Mouse (Mus musculus) olfactory bulb, adult 2 months (tissue): ENCODE measurements around the gene Iqsec3. TPM values are rescaled to one million over a fixed set of nuclear protein-coding genes. Genes with fewer than 3 reads are reported as not detected.

ENCODE experiments used
- H3K27ac ChIP-seq: fragments of 200-500 bp; 2 replicates; pipeline ENCODE4 v1.5.1; 2012; ENCODE audit warnings: low read depth, low read length; ENCODE audit not compliant: insufficient read depth
- H3K4me1 ChIP-seq: fragments of 200-500 bp; 2 replicates; pipeline ENCODE4 v1.6.1; 2012; ENCODE audit warnings: low read length; ENCODE audit not compliant: control insufficient read depth, insufficient read depth
- H3K4me3 ChIP-seq: fragments of 200-500 bp; 2 replicates; pipeline ENCODE4 v1.5.1; 2012; ENCODE audit warnings: mild to moderate bottlenecking, low read depth, low read length, moderate library complexity; ENCODE audit not compliant: insufficient read depth
- CTCF ChIP-seq: fragments of 200-500 bp; IDR thresholded peaks from 2 replicates; pipeline ENCODE4 v1.5.1; 2012; ENCODE audit warnings: low read depth, mild to moderate bottlenecking, low read length, moderate library complexity; ENCODE audit not compliant: insufficient read depth
- POLR2A ChIP-seq: fragments of 200-500 bp; IDR thresholded peaks from 2 replicates; pipeline ENCODE4 v1.6.1; 2012; ENCODE audit warnings: mild to moderate bottlenecking, low read depth, low read length, moderate library complexity; ENCODE audit not compliant: insufficient read depth
- WGBS: fragments of 180-500 bp; shearing (Covaris S2); methylation state at CpG from one replicate; pipeline ENCODE4 v1.1.7; 2018; 5-methylcytosine and 5-hydroxymethylcytosine counted together
- polyA plus RNA-seq: library from polyadenylated mRNA; stranded (reverse); fragments of >200 nt; gene quantifications from 2 replicates; pipeline ENCODE4 v1.2.4, GENCODE M21; 2012; ENCODE audit warnings: low replicate concordance; ENCODE audit not compliant: missing spikeins, insufficient read depth, insufficient read length

Gene Iqsec3
- polyA plus RNA-seq, 1 experiment = not detected

GRCm38 (mm10) chr6:121499856-121500255 is 26.4 kb upstream of the Iqsec3 start:
- TF ChIP-seq POLR2A = no peak
- no peak for TF ChIP-seq CTCF
- Histone ChIP-seq H3K27ac (no peak overlapping the region), H3K4me3 (no peak overlapping the region), H3K4me1 (peaks cover 4% of the 10 kb centered on the region; the same call in 1 of the 2 replicates)
- WGBS = 63% methylated on average over 3 of the region's 3 CpGs

GRCm38 (mm10) chr6:121498819-121499535 is 25.5 kb upstream of the Iqsec3 start:
- peaks cover 4% of the 10 kb centered on the region; the same call in 1 of the 2 replicates for H3K4me1 ChIP-seq
- TF ChIP-seq CTCF (no peak), POLR2A (no peak)
- H3K4me3 ChIP-seq = no peak overlapping the region
- peak overlapping the region; percentile 20; the same call in 1 of the 2 replicates for H3K27ac ChIP-seq
- 36% methylated on average over 9 of the region's 9 CpGs for WGBS

DNA sequence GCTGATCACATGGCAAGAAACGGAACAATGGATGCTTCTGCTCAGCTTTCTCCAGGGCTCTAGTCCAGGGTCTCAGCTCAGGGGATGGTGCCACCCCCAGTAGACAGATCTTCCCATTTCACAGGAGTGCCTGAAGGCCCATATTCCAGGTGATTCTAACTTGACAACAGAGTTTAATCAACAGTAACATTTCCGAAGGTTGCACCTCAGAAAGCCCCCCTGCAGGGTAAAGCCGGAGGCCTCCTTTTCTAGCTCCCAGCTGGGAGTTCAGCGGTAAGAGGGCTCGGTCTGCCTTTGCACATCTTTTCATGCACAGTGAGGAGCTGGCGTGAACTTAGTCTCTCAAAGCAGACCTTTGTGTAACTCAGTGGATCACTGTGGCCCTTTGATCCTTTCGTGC is 22.1 kb upstream of the Iqsec3 start:
- no peak for TF ChIP-seq CTCF
- no peak for TF ChIP-seq POLR2A
- 61% methylated on average over 7 of the region's 7 CpGs for WGBS

DNA sequence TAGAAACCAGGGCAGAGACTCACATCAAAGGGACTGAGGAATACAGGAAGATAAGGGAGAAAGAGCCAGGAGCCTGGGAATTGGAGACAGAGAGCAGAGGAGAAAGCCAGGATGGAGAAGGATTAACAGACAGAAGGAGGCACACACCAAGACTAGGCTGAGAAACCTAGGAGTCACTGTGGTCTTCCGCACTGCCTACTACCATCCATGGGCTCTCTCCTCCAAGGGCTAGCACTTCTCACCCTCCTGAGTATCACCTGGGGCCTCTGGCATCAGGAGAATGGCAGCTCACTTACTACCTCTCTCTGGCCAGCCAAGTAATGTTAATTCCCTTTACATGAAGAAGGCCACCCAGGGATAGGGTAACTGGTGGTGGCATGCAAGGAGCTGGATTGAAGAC is 21.5 kb upstream of the Iqsec3 start:
- no peak overlapping the region for H3K4me3 ChIP-seq
- peaks cover 4% of the 10 kb centered on the region; the same call in 1 of the 2 replicates for H3K4me1 ChIP-seq
- WGBS = 100% methylated on average over 1 of the region's 1 CpGs
- TF ChIP-seq CTCF = no peak
- H3K27ac ChIP-seq = no peak overlapping the region

More for the DNA sequence above, 22.1 kb upstream of the Iqsec3 start:
- H3K27ac ChIP-seq = no peak overlapping the region
- no peak overlapping the region for H3K4me3 ChIP-seq
- peaks cover 4% of the 10 kb centered on the region; the same call in 1 of the 2 replicates for H3K4me1 ChIP-seq

DNA sequence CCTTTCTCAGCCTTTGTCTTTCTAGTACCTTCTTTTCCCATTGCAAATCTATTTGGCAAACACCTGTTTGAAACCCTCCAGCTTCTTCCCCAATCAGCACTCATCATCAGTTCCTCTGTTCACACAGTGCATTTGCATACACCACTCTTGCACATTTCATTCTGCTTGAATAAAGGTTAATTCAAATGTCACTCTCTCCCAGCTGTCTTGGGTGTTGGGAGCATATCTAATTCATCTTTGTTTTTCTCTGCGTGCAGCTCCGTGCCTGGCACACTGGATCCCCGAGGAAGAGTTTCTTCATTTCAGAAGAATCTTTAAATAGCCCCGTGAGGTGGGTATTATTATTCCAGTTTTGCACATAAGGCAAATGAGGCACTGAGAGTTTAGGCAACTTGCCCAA is 20.8 kb upstream of the Iqsec3 start:
- Histone ChIP-seq H3K4me1 (peaks cover 3% of the 10 kb centered on the region; the same call in 1 of the 2 replicates), H3K4me3 (no peak overlapping the region), H3K27ac (no peak overlapping the region)
- TF ChIP-seq CTCF = no peak
- TF ChIP-seq POLR2A = no peak
- WGBS = 48% methylated on average over 4 of the region's 4 CpGs

DNA sequence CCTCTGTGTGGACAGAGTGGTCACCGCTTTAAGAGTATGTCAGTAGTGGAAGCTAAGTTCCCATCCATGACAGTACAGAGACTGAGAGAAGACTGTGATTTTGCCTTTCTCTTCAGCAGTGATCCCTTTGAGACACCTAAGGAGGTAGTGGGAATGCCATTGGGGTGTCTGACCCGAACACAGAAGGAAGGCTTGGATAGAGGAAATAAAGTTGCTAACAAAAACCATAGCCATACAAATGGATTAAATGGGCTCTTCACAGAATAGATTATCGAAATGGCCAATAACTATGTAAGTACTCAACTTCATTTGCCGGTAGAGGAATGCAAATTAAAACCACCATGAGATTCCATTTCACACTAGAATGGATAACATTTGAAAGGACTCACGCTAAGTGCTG is 17.9 kb upstream of the Iqsec3 start:
- TF ChIP-seq POLR2A (no peak), CTCF (no peak)
- 69% methylated on average over 5 of the region's 5 CpGs for WGBS
- H3K4me3 ChIP-seq = no peak overlapping the region

DNA sequence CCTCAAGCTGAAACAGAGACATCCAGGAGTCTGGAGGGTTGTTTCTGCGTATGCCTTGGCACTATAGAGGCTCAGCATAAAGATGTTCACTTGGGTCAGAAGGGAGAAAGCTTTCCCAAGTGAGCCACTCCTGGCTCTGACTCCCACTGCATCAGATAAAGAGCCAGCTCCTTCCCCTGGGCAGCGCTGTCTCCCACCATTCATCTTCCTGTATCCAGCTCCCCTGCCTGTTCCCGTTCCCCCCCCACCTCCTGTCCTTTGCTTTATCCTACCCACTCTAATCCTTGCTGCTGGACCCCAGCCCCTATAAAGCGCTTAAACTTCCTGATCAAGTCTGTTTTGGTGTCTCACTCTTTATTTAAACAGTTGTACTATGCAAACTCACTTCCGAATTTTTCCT is 1.2 kb downstream of the Iqsec3 start:
- Histone ChIP-seq H3K27ac (peak overlapping the region; percentile 91; the same call in 1 of the 2 replicates), H3K4me3 (peak overlapping the region; percentile 90), H3K4me1 (peaks cover 17% of the 10 kb centered on the region)
- no peak for TF ChIP-seq CTCF
- no peak for TF ChIP-seq POLR2A
- 12% methylated on average over 5 of the region's 5 CpGs for WGBS

More for the DNA sequence above, 17.9 kb upstream of the Iqsec3 start:
- Histone ChIP-seq H3K4me1 (no peaks in the 10 kb centered on the region), H3K27ac (no peak overlapping the region)

DNA sequence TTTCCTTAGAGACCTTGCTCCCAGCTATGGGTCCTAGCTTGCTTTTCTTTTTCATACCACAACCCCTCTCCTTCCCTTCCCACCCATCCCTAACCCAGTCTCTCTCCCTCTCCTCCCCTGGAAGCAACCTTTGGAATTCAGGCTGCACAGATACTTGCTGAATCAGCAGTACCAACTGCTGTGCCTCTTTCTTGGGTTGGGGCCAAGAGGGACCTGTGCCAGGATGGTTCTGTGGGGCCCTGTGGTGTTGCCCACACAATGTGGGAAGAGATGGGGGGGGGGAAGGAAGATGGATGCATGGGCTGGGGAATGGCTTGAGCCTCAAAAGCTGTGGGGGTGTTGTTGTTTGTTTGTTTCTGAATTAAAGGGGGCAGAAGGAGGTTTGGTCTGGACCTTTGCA is 5.2 kb downstream of the Iqsec3 start:
- Histone ChIP-seq H3K4me1 (peaks cover 40% of the 10 kb centered on the region), H3K27ac (no peak overlapping the region), H3K4me3 (peak overlapping the region; percentile 4; the same call in 1 of the 2 replicates)
- TF ChIP-seq POLR2A (no peak), CTCF (no peak)

GRCm38 (mm10) chr6:121462628-121463340 is 10.7 kb downstream of the Iqsec3 start:
- H3K4me1 ChIP-seq = peaks cover 52% of the 10 kb centered on the region
- no peak for TF ChIP-seq CTCF
- no peak for TF ChIP-seq POLR2A
- peak overlapping the region; percentile 42 for H3K27ac ChIP-seq
- WGBS = 3% methylated on average over 28 of the region's 28 CpGs
- H3K4me3 ChIP-seq = peak overlapping the region; percentile 8
